Mouse (Mus musculus) hematopoietic stem cell, adult 5-6 weeks (primary cell): ENCODE measurements at regions not wholly inside any gene's neighbourhood (a gene's known extent, or its start where the extent isn't known, plus 50 kb on each side); places are given as distances from the start of the nearest gene placed in this dataset.

Experiments used
- ATAC-seq, 2 experiments: fragments of 125-278 bp in 1 of 2; replicated peaks in 1 of 2; 2 replicates each; pipeline ENCODE4 v1.8.0; 2016 to 2017; ENCODE audit warnings: inconsistent platforms in 2 of 2, mild to moderate bottlenecking in 2 of 2, moderate number of reproducible peaks in 2 of 2, low read depth in 1 of 2, moderate TSS enrichment in 1 of 2; ENCODE audit not compliant: low FRiP score in 2 of 2, poor library complexity in 2 of 2, severe bottlenecking in 2 of 2, insufficient read depth in 1 of 2, low TSS enrichment in 1 of 2

- no peak for ATAC-seq
Observed at GRCm38 (mm10) chr6:127392012-127392798, 54.4 kb upstream of the Parp11 start.

- no peak for ATAC-seq
Observed at GRCm38 (mm10) chr6:127392799-127393172, 53.9 kb upstream of the Parp11 start.

- ATAC-seq = no peak
Observed at GRCm38 (mm10) chr6:127393907-127394600, 52.6 kb upstream of the Parp11 start.
